Mouse (Mus musculus) kidney, postnatal 0 days (tissue): ENCODE measurements at regions not wholly inside any gene's neighbourhood (a gene's known extent, or its start where the extent isn't known, plus 50 kb on each side); places are given as distances from the start of the nearest gene placed in this dataset.

Experiments
- ATAC-seq: fragments of 200-750 bp; cut with Nextera tagmentation; replicated peaks from 2 replicates; pipeline ENCODE4 v1.8.0; 2017; ENCODE audit warnings: low read depth, moderate number of reproducible peaks, moderate TSS enrichment, moderate library complexity; ENCODE audit not compliant: low FRiP score
- DNase-seq: peaks from one replicate; pipeline ENCODE4 v3.0.0-alpha.2; 2016; ENCODE audit warnings: low spot score
- H3K27ac ChIP-seq: fragments of 300-500 bp; sonication (generic); 2 replicates; pipeline ENCODE4 v1.5.1; 2014; ENCODE audit warnings: mild to moderate bottlenecking
- H3K27me3 ChIP-seq: fragments of 300-500 bp; sonication (generic); 2 replicates; pipeline ENCODE4 v1.6.1; 2014; ENCODE audit warnings: low read length, mixed read lengths; ENCODE audit not compliant: insufficient read depth
- H3K36me3 ChIP-seq: fragments of 300-500 bp; sonication (generic); 2 replicates; pipeline ENCODE4 v1.6.1; 2014; ENCODE audit warnings: low read length, mixed read lengths; ENCODE audit not compliant: insufficient read depth
- H3K4me1 ChIP-seq: fragments of 300-500 bp; sonication (generic); replicated peaks from 2 replicates; pipeline ENCODE4 v1.6.1; 2014; ENCODE audit warnings: antibody characterized with exemption, low read length, mixed read lengths; ENCODE audit not compliant: insufficient read depth
- H3K4me2 ChIP-seq: fragments of 300-500 bp; sonication (generic); 2 replicates; pipeline ENCODE4 v1.6.1; 2014; ENCODE audit warnings: mild to moderate bottlenecking, low read length, moderate library complexity, mixed read lengths
- H3K4me3 ChIP-seq: fragments of 300-500 bp; sonication (generic); replicated peaks from 2 replicates; pipeline ENCODE4 v1.5.1; 2014; ENCODE audit warnings: low read depth, low read length
- H3K9ac ChIP-seq: fragments of 300-500 bp; sonication (generic); 2 replicates; pipeline ENCODE4 v1.6.1; 2014; ENCODE audit warnings: low read depth, low read length
- H3K9me3 ChIP-seq: fragments of 300-500 bp; sonication (generic); replicated peaks from 2 replicates; pipeline ENCODE4 v1.6.1; 2016; ENCODE audit warnings: low read length, inconsistent platforms, mixed read lengths
- CTCF ChIP-seq: IDR thresholded peaks from 2 replicates; pipeline ENCODE4 v1.5.1; 2016; ENCODE audit warnings: antibody characterized with exemption, low read depth, mild to moderate bottlenecking, moderate library complexity
- WGBS: fragments of 180-500 bp; shearing (Covaris S2); extraction: QIAGEN DNeasy Blood & Tissue Kit; methylation state at CpG from one replicate; pipeline ENCODE4 v1.1.7; 2014; 5-methylcytosine and 5-hydroxymethylcytosine counted together

- no peak for ATAC-seq
- H3K4me3 ChIP-seq: no peak overlapping the region
Measured at GRCm38 (mm10) chr3:20709661-20710060, 342.7 kb upstream of the Agtr1b start.

GRCm38 (mm10) chr3:20695322-20695859 is 328.4 kb upstream of the Agtr1b start:
- no peaks in the 10 kb centered on the region for H3K9me3 ChIP-seq
- H3K36me3 ChIP-seq: no peaks in the 10 kb centered on the region
- H3K4me3 ChIP-seq: no peak overlapping the region
- H3K4me1 ChIP-seq: no peaks in the 10 kb centered on the region
- ATAC-seq: no peak
- no peak overlapping the region for H3K27ac ChIP-seq
- DNase-seq: no peak
- no peak overlapping the region for H3K9ac ChIP-seq
- WGBS: 86% methylated on average over 2 of the region's 2 CpGs
- no peaks in the 10 kb centered on the region for H3K27me3 ChIP-seq
- H3K4me2 ChIP-seq: no peak overlapping the region
- TF ChIP-seq CTCF: no peak

More at GRCm38 (mm10) chr3:20709661-20710060, 342.7 kb upstream of the Agtr1b start:
- H3K9ac ChIP-seq: no peak overlapping the region
- H3K27me3 ChIP-seq: no peaks in the 10 kb centered on the region
- no peaks in the 10 kb centered on the region for H3K9me3 ChIP-seq
- H3K4me1 ChIP-seq: no peaks in the 10 kb centered on the region
- DNase-seq: peak; percentile 12
- H3K27ac ChIP-seq: no peak overlapping the region
- whole genome bisulfite sequencing: 12% methylated on average over 2 of the region's 2 CpGs
- H3K36me3 ChIP-seq: no peaks in the 10 kb centered on the region
- H3K4me2 ChIP-seq: no peak overlapping the region
- no peak for TF ChIP-seq CTCF

- WGBS: 69% methylated on average over 6 of the region's 6 CpGs
- H3K27ac ChIP-seq: no peak overlapping the region
- H3K9ac ChIP-seq: no peak overlapping the region
- H3K4me1 ChIP-seq: no peaks in the 10 kb centered on the region
- TF ChIP-seq CTCF: no peak
- H3K36me3 ChIP-seq: no peaks in the 10 kb centered on the region
- ATAC-seq (no peak), DNase-seq (peak; percentile 28)
- H3K9me3 ChIP-seq: no peaks in the 10 kb centered on the region
- no peak overlapping the region for H3K4me2 ChIP-seq
- no peak overlapping the region for H3K4me3 ChIP-seq
- H3K27me3 ChIP-seq: no peaks in the 10 kb centered on the region
Measured at GRCm38 (mm10) chr3:20680944-20681494, 314.0 kb upstream of the Agtr1b start.

GRCm38 (mm10) chr3:20661883-20662282 is 294.9 kb upstream of the Agtr1b start:
- no peak overlapping the region for H3K4me2 ChIP-seq
- no peak overlapping the region for H3K27ac ChIP-seq
- H3K9ac ChIP-seq: no peak overlapping the region
- TF ChIP-seq CTCF: no peak
- H3K4me3 ChIP-seq: no peak overlapping the region
- H3K27me3 ChIP-seq: no peaks in the 10 kb centered on the region
- ATAC-seq (no peak), DNase-seq (peak; percentile 6)
- H3K9me3 ChIP-seq: no peaks in the 10 kb centered on the region
- 50% methylated on average over 1 of the region's 1 CpGs for WGBS
- no peaks in the 10 kb centered on the region for H3K36me3 ChIP-seq
- H3K4me1 ChIP-seq: no peaks in the 10 kb centered on the region

GRCm38 (mm10) chr3:20655345-20655744 is 288.4 kb upstream of the Agtr1b start:
- H3K27ac ChIP-seq: no peak overlapping the region
- no peaks in the 10 kb centered on the region for H3K36me3 ChIP-seq
- no peak overlapping the region for H3K9ac ChIP-seq
- H3K27me3 ChIP-seq: no peaks in the 10 kb centered on the region
- H3K4me3 ChIP-seq: no peak overlapping the region
- ATAC-seq: no peak
- peak; percentile 79 for TF ChIP-seq CTCF
- no peak overlapping the region for H3K4me2 ChIP-seq
- H3K4me1 ChIP-seq: no peaks in the 10 kb centered on the region
- peak; percentile 70 for DNase-seq
- 10% methylated on average over 1 of the region's 1 CpGs for WGBS
- H3K9me3 ChIP-seq: no peaks in the 10 kb centered on the region
